Mouse (Mus musculus) naive thymus-derived CD4-positive, alpha-beta T cell, adult 2 months (primary cell): ENCODE data around the gene Gm4969.

Experiments
- DNase-seq: peaks from one replicate; pipeline ENCODE4 v3.0.0-alpha.2; 2011; ENCODE audit warnings: low read depth

Gm4969 gene

GRCm38 (mm10) chr7:19136673-19137334, 18.6 kb upstream of the Gm4969 start:
- DNase-seq, result peak; percentile 49

- no peak for DNase-seq
Measured at GRCm38 (mm10) chr7:19136168-19136567, 18.0 kb upstream of the Gm4969 start.

GRCm38 (mm10) chr7:19131324-19131848, 13.2 kb upstream of the Gm4969 start:
- peak; percentile 95 for DNase-seq

DNA sequence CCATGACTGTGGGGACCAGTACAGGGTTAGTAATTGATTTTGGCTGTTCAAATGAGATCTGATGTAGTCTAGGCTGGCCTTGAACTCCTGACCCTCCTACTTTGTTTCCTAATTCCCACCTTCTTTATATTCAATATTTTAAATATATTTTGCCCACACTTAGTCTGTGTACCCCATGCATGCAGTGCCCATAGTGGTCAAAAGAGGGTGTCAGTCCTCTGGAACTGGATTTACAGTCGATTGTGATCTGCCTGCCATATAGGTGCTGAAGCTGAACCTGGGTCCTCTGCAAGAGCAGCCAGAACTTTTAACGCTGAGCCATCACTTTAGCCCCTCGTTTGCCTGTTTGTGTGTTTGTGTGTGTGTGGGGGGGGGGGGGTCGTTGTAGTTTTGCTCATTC, 12.5 kb upstream of the Gm4969 start:
- DNase-seq, result peak; percentile 43

DNA sequence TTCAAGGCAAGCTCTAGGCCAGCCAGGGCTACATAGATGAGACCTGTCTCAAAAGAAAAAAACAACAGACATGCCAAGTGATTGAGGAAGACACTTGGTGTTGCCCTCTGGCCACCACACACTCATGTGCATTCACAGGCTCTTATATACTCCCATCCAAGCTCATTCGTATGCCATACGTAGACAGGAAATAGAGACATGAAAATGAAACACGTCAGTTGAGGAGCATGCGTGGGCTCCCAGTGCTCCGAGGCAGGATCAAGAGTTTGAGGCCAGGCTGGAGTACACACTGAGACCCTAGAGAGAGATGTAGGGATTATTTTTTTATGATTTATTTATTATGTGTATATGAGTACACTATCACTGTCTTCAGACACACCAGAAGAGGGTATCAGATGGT, 11.2 kb upstream of the Gm4969 start:
- no peak for DNase-seq

- DNase-seq, result no peak
Measured at GRCm38 (mm10) chr7:19127744-19128143, 9.6 kb upstream of the Gm4969 start.

DNA sequence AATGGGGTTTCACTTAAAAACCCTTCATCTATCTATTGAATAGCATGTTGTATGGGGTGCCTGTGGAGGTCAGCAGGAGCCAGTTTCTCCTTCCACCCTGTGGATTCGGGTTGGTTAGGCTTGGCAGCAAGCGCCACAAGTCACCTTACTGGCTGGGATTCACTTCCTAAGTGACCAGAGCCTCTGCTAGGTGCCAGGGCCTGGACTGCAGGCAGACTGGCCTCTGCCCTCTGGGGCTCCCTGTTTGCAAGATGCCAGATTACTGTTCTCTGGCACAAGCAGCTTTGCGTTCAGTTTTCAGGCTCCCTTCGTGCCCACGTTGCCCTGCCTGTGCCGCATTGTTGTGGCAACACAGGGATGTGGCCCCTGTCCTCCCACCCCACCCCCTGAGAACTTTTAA, 6.5 kb upstream of the Gm4969 start:
- DNase-seq, result no peak

DNA sequence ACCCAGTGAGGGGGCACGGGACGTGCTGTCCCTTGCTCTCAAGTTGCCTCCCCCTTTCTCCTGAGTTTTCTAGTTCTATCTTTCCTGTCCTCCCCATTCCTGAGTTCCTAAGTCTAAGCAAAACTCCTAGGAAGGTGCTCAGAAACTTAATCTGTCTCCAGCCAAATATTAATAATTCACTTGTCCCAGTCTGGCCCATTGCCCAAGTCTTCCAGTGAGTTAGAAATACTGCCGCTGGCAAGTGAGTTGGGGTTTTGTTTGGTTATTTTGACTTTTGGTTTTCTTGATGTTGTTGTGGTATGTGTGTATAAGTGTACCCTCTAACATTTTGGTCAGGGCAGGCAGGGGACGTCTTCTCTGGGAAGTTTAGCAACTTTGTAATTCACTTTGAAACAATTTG, 3.5 kb upstream of the Gm4969 start:
- DNase-seq, result no peak

DNA sequence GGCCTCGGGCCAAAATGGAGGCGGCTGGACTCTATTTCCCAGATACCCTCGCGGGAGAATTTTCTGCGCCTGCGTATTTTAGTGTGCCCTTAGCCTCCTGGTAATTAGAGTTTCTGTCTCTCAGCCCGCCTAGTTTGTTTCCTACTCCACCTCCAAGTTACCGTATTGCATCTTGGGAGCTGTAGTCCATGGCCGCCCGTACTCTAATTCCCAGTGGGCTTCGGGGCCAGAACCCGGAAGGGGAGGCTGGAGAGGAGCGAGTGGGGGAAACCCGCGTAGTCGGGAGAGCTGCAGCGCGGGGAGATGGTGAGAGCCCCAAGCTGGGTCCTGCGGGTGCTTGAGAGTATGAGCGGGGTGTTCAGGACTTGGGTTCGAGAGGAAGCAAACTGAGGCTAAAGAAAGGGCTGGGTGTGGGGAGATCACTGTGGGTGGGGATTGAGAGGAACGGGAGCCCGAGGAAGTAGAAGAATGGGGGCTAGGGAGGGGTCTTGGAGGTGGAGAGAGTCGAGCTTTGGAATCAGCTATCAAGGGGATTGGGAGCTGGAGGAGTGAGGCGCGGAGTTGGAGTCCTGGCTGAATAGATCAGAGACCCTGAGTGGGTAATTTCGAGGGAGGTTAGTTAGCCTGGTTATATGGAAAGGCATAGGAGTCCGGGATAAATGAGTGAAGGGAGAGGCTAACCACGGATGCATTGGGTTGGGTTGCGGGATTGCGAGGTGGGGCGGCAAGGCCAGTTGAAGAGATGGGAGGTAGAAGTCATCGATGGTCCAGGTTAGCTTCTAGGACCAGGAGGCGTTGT, 1.7 kb upstream of the Gm4969 start, which contains the start of gene Fbxo46:
Fbxo46 (plus strand) TSS at position 229 of the 799 bp plus-strand sequence.
- DNase-seq, result peak; percentile 96

GRCm38 (mm10) chr7:19119083-19119482, 915 bp upstream of the Gm4969 start:
- DNase-seq, result no peak

DNA sequence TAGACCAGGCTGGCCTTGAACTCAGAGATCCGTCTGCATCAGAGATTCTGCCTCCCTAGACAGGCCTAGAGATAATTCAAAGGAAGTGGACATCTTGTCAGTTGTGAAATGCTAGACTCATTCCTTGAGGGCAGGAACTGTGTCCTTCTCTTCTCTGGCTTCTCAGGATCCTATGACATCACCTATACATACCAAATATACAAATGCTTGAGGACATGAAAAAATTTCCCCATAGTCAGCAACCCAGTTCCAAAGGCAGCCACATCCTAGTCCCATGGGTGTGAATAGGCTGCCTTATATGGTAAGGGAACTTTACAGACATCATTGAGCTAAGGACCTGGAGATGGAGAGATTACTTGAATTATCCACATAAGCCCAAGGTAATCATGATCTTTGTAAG, 8.6 kb downstream of the Gm4969 start:
- no peak for DNase-seq

- DNase-seq, result no peak
Measured at GRCm38 (mm10) chr7:19107436-19107835, 10.7 kb downstream of the Gm4969 start.

- DNase-seq, result no peak
Measured at GRCm38 (mm10) chr7:19104486-19104885, 13.7 kb downstream of the Gm4969 start.

GRCm38 (mm10) chr7:19103741-19104140, 14.4 kb downstream of the Gm4969 start:
- DNase-seq, result no peak

- DNase-seq, result no peak
Measured at GRCm38 (mm10) chr7:19100290-19100689, 17.9 kb downstream of the Gm4969 start.

DNA sequence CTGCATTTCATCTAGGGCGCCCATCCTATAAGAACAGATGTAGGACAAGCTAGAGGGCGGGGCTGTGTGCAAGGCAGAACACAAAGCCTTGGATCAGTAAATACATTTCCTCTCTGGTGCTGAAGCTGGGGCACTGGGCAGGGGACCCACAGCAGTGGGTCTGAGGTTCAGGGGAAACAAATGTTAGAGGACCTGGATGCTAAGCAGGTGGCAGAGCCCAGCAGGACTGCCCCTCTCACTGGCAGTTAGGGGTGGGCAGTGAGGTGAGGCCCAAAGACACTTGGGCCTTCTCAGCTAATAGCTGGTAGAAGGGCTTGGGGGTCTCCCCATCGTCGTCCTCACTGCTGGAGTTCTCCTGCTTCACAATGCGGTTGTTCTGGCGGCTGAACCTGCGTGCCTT, 19.4 kb downstream of the Gm4969 start:
- no peak for DNase-seq

DNA sequence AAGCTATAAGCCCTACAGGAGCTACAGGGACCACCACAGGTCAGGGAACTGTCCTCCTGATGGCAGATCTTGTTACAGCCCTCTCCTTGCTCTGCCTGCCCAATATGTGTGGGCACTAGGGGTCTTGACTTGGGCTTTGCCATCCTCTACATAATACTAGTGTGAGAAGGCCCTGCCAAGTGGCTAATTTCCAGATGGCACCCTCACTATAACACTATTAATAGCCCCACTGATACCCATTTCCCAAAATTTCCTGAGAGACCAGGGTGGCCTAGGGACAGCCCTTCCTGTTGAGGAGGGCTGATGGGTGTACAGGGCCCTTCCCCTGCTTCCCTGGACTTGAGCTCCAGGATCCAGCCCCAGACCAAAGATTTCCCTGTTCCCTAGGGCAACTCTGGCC, 20.3 kb downstream of the Gm4969 start:
- no peak for DNase-seq

DNA sequence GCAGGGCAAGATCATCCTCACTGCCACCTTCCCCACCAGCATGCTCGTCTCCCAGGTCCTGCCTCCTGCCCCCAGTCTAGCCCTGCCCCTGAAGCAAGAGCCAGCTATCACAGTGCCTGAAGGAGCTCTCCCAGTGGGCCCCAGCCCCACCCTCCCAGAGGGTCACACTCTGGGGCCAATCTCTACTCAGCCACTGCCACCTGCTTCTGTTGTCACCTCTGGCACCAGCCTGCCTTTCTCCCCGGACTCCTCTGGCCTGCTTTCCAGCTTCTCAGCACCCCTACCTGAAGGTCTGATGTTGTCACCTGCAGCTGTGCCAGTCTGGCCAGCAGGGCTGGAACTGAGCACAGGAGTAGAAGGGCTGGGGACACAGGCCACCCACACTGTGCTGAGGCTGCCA, 21.0 kb downstream of the Gm4969 start:
- no peak for DNase-seq

DNA sequence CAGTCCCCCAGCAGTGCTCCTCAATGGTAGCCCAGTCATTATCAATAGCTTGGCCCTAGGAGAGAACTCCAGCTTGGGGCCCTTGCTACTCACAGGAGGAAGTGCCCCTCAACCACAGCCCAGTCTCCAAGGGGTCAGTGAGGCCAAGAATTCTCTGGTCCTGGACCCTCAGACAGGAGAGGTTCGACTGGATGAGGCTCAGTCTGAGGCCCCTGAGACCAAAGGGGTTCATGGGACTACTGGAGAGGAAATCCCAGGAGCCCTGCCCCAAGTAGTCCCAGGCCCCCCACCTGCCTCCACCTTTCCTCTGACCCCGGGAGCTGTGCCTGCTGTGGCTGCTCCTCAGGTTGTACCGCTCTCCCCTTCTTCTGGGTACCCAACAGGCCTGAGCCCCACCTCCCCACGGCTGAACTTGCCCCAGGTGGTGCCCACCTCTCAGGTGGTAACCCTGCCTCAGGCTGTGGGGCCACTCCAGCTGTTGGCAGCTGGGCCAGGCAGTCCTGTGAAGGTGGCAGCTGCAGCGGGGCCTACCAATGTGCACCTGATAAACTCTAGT, 21.7 kb downstream of the Gm4969 start:
- peak; percentile 6 for DNase-seq

GRCm38 (mm10) chr7:19095751-19096110, 22.4 kb downstream of the Gm4969 start:
- peak; percentile 29 for DNase-seq

DNA sequence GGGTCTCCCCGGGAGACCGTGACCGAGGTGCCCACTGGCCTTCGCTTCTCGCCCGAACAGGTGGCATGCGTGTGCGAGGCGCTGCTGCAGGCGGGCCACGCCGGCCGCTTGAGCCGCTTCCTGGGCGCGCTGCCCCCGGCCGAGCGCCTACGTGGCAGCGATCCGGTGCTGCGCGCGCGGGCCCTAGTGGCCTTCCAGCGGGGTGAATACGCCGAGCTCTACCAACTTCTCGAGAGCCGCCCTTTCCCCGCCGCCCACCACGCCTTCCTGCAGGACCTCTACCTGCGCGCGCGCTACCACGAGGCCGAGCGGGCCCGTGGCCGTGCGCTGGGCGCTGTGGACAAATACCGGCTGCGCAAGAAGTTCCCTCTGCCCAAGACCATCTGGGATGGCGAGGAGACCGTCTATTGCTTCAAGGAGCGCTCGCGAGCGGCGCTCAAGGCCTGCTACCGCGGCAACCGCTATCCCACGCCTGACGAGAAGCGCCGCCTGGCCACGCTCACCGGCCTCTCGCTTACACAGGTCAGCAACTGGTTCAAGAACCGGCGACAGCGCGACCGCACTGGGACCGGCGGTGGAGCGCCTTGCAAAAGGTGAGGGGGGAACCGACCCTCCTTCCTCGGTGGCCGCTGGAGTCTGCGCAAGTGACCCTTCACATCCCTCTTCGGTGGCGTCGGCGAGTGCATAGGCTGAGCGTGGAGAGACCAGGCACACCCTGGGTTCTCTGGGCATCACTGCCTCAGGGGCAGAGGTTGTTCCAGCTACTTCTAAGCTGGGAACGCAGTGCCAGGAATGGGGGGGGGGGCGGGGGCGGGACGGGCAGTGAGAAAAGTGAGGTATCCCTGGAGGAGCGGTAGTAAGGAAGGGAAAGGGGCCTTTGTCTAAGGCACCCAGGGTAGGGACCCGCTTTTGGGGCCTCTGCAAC, 23.1 kb downstream of the Gm4969 start:
- DNase-seq, result peak; percentile 57

DNA sequence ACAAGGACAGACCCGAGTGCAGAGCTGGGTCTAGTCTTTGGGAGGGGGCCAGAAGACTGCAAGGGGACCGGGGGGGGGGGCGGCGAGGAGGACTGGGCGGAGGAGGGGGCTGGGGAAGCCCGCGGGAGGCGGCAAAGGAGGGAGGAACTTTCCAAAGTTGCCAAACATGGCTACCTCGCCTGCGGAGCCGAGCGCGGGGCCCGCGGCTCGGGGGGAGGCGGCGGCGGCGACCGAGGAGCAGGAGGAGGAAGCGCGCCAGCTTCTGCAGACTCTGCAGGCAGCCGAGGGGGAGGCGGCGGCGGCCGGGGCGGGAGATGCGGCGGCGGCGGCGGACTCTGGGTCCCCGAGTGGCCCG, 23.7 kb downstream of the Gm4969 start, which contains the start of gene Six5:
Six5 (plus strand) TSS at position 124 of the 355 bp plus-strand sequence.
- DNase-seq, result peak; percentile 51
